Mouse (Mus musculus) c-Kit-positive CD71-positive TER-119-positive erythroid progenitor cells, embryonic 14.5 days (primary cell): ENCODE results near the gene Ube2i.

Source experiments
- DNase-seq: peaks from one replicate; pipeline ENCODE4 v3.0.0-alpha.2; 2013; ENCODE audit warnings: low spot score

Ube2i gene

DNA sequence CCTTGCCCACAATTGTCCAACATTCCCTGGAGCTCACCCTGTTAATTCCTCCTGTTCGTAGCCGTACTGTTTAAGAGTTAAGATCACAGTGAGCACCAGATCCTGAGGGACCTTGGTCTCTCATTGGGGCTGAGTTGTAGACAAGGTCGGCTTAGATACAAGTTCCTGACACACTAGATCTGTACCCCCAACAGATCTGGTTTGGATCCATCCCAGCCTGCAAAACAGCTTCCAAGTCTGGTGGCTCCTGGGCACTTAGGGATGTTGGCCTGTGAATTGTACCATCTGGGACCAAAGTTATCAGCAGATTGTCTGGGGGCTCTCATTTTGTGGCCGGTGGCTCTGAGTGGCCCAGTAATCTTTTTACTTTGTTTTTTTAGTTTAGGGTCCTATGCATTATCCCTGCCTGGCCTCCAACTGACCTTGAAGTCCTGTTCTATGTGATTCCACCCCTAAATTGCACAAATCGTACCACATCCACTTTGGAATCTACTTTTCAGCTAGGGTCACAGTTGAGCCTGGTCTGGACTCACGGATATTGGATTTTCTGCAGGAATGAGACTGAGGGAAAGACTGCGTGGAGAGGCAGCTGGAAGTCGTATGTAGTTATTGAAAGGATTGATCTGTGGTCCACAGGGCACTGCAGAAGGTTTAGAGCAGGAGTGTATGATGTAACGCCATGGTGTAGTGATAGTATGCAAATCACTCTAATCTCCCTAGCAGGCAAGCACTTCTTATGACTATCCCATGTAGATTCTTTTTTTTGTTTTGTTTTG lies at the start of gene Ube2i:
Gene Ube2i (minus strand): TSS at position 52 of the 776 bp plus-strand sequence.
- no peak for DNase-seq

DNA sequence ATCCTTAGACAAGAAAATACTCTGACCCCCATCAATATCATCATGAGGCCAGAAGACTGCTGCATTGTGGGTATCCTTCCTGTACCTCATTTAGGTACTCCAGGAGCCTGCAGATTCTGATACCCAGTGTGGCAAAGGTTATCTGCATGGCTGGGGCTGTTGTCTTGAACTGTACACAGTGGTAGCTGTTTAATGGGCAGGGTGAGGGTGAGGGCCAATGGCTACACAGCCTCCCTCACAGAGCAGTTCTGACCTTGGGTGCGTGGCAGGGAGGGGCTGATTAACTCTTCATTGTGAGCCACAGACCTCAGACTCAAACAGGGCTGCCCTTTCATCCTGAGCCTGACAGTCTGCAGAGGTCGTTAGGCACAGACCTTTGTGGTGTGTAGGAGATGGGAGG lies 48.5 kb upstream of the Ube2i start:
- DNase-seq: no peak

- no peak for DNase-seq
Observed at GRCm38 (mm10) chr17:25320819-25321218, 46.4 kb upstream of the Ube2i start.

DNA sequence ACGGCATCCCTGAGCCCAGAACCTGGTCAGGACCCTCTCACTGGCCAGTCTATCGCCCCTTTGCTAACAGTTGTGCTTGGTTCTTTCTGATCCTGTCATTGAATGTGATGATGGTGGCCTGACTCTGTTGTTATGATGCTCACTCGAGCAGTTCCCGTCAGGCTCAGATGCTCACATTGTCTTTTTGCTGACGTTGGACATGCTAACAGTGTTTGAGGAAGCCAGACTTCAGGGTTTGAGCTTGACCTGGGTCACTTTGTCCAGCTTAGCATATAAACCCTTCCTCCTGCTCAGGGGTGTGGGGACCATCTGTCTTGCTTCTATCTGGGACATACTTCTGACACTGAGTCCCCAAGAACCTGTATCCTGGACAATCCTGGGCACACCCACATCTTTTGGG lies 43.9 kb upstream of the Ube2i start, which contains the start of gene Prss29:
Gene Prss29 (plus strand): TSS at position 301 of the 400 bp plus-strand sequence.
- DNase-seq: no peak

DNA sequence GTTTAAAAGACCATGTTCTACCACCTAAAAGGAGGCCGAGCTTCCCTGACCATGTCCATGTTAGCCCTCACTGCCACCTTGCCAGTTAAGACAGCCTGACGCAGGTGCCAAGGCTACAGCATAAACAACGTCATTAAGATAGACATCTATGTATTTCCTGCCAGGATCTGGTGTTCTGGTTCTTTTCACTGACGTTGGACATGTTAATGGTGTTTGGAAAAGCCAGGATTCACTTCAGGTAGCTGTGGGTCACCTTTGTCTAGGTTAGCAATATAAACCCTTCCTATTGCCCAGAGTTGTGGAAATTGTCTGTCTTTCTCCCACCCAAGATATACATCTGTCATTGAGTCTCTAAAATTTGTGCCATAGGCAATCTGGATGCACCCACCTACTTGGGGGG lies 33.9 kb upstream of the Ube2i start, which contains the start of gene Prss28:
Gene Prss28 (plus strand): TSS at position 301 of the 400 bp plus-strand sequence.
- no peak for DNase-seq

GRCm38 (mm10) chr17:25298094-25298493 lies 23.7 kb upstream of the Ube2i start, which contains the start of gene Prss34:
Gene Prss34, plus strand, starts transcription at chr17:25298394.
- DNase-seq: no peak

DNA sequence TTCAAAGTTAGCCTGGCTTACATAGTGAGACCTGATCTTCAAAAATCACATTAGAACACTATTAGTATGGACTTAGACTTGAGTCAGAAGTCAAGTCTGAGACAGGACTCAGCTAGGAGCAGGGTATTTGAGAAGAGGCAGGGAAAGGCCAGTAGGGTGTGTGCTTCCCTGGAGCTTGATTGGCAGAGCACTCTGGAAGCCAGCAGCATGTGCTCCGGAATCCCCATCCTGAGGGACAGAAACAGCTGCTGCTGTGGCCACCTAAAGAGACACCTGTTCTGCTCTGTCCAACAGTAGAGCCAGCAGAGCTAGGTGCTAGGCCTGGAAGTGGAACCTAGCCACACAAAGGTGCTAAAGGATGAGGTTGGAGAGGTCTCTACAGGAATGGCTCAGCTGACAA lies 19.7 kb upstream of the Ube2i start:
- DNase-seq: no peak

DNA sequence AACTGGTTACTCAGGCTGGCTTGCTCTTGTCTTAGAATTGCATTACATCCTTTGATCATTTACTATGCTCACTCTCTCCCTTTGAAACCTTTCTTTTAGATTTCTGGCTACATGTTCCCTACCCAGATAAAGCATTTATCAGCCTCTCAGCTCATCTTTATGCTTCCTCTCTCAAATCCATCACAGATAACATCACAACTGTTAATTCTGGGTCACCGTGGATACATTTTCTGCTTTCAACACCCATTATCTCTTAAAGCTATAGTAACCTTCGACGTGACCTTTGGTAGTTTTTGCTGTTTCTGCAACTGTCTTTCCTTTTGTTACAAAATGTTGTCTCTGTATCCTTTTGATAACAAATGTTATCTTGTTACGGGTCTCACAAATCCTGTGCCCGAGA lies 19.1 kb upstream of the Ube2i start:
- DNase-seq: no peak

DNA sequence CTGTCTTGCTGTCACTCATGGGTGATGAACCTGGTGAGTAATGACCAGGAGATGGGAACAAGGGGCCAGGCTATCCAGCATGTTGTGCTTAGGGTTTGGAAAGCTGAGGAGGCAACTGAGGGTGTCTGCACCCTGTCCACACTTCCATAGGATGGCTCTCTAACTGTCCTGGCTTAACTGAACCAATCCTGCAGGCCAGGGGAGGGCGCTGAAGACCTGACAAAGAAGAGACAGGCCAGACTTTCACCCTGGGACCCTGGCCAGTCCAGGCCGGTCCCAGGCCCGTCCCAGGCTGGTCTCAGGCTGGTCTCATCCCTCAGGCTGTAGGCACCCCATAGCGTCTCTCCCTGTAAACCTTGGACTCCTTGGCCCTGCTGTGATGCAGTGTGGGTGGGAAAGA lies 16.0 kb upstream of the Ube2i start:
- DNase-seq: no peak

GRCm38 (mm10) chr17:25288842-25289241 lies 14.4 kb upstream of the Ube2i start:
- DNase-seq: no peak

DNA sequence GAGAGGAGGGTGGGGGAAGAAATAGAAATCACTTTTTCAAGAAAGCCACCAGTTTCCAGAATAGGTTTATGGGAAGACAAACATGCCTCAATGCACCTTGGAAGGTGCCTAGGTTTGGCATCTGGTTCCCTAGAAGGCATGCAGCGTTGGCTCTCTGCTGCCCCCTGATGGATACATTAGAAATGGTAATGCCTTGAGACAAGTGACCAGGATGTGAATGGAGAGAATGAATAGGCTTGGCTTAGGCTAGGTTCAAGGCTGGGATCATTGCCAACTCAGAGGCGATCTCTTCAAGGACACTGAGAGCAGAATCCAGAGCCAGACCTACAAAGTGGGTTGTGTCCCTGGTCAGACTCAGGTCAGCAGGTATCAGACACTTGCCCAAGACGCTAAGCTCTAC lies 10.6 kb upstream of the Ube2i start:
- DNase-seq: peak; percentile 76

DNA sequence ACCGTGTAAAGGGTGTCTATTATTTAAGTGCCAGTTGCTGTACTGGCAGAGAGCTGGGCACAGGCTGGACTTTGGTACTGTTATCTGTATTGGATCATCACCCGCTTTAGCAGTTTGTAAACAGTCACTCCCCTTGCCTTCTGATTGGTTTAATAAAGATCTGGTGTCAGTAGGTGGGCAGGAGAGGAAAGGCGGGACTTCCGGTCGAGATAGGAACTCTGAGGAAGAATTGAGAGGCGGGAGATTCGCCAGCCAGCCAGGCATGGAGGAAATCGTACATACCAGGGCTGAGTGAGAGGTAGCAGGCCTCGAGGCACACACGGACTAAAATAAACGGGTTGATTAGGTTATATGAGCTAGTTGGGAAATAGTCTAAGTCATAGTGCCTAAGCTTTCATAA lies 7.7 kb upstream of the Ube2i start:
- peak; percentile 66 for DNase-seq

DNA sequence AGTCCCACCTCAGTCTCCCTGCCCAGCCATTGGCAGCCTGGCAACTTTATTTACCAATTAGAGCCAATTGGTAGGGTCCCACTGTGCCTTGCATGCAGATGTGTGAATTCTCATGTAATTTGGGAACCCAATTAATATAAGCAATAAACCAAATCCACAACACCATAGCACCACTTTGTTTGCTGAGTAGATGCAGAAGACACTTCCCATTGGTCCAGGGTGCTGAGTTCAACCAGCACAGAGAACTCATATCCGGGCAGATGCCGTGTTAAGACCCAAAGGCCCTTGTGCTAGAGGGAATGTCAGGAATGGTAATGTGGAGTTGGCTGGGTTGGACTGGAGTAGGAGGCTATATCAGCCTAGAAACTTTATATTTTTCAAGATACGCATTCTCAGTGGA lies 1.4 kb upstream of the Ube2i start:
- DNase-seq: no peak

DNA sequence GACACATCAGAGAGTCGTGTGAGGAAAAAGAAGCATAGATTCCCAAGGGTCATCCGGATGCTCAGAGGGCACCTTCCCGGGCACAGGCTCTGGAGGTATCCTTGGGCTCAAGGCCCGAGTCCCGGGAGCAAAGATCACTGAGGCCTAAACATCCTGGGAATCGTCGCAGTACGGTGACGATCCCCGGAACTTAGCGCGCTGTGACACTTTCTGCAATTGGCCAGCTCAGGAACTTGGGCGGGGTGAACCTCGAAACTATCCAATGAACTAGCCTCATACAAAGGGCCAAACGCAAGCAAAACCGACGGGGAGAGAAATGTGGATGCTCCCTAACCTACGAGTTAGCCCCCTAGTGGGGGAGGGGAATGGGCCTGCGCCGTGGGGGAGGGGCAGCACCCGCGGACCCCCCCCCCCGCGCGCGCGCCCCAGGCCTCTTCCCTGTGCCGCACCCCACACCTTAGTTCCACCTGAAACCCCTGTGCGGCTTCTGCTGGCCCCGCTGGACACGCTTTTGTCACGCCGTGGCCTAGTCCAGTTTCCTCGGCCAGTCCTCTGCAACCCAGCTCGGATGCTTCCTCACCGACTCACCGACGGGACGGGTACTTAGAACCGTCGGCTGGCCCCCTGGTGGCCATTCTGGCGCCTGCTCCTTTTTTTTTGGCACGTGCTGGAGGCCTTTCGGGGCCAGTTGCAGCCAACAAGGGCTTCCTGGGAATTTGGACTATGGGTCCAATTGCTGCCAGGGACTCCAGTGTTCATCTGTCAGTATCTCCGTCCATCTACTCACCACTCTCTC lies 518 bp downstream of the Ube2i start:
- peak; percentile 99 for DNase-seq

DNA sequence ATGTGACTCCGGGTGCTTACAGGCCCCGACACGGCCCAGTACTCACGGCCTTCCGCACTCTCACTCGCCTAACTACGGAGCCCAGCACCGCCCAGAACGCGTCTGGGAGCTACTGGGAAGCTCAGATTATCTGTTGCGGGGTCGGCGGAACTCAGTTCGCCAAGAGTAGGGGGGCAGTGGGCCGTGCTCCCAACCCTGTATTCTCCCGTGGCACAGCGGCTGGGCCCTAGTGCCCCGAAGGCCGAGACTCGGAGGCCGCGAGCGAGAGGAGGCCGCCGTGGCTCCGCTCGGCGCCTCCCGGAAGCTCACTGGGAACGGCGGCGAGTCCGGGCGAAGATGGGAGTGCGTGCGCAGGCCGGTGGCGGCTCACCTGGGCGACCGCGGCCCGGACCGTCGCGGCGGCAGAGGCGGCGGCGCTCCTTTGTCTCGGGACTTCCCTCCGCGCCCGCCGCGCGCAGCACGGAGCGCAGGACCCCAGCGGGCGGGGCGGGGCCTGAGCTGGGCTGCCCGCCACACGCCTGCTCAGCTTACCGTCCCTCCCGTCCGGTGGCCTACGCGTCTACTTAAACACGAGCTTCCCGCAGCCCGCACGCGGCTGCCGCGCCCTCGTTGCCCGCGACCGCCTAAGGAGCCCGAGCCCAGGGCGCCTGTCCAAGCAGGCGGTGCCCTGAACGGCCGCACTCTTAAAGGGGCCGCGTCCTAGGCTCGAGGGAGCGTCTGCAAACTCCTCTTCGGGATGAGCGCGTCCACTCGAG lies 1.3 kb downstream of the Ube2i start:
- peak; percentile 42 for DNase-seq

DNA sequence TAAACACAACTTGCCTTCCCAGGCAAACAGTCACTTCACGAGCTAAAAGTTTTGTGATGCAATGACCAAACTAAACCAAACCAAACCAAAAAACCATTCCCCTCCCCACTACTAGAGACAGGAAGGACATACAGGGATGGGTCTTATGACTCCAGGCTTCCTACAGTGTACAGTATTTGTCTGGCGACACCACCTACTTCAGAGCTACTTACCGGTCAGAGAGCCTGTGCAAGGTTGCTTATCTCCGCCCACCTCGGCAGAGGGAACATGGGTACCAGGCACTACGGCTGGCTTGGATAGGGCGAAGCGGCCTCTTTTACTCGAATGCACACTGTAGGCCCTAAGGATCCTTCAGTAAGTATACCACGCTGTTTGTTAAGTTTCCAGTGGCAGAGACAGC lies 2.1 kb downstream of the Ube2i start:
- peak; percentile 64 for DNase-seq

DNA sequence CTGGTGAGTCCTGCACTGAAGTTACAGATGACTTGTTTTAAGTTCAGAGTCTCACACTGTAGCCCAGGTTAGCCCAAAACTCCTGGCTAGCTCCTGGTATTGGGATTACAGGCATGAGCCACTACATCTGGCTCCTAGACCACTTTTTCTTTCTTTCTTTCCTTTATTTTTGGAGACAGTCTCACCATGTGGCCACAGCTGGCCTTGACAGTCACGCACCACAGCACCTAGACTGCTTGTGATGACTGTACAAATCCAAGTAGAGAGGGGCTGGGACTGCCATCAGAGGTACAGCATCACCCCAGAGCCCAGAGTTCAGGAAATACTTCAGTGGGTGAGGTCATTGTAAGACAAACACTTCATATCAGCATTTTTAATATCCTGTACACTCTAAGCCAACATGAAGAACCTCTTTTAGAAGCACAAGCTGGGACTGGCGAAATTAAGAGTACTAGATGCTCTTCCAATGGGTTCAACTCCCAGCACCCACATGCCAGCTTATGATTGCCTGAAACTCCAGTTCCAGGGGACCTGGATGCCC lies 3.6 kb downstream of the Ube2i start:
- no peak for DNase-seq

- DNase-seq: no peak
Observed at GRCm38 (mm10) chr17:25264453-25264852, 10.0 kb downstream of the Ube2i start.

GRCm38 (mm10) chr17:25257804-25258261 lies 16.6 kb downstream of the Ube2i start:
- DNase-seq: no peak

- DNase-seq: no peak
Observed at GRCm38 (mm10) chr17:25256140-25256754, 18.2 kb downstream of the Ube2i start, which contains the start of gene Baiap3. Gene Baiap3, minus strand, starts transcription at chr17:25256364.

GRCm38 (mm10) chr17:25255110-25255509 lies 19.3 kb downstream of the Ube2i start:
- no peak for DNase-seq
